Mouse (Mus musculus): ENCODE data around the gene AC134908.4.
"Not testable (repeated sequence)": the region's sequence is repeated elsewhere in the genome, so short reads cannot be mapped to it uniquely, and the experiment has no call there.

AC134908.4 gene

DNA sequence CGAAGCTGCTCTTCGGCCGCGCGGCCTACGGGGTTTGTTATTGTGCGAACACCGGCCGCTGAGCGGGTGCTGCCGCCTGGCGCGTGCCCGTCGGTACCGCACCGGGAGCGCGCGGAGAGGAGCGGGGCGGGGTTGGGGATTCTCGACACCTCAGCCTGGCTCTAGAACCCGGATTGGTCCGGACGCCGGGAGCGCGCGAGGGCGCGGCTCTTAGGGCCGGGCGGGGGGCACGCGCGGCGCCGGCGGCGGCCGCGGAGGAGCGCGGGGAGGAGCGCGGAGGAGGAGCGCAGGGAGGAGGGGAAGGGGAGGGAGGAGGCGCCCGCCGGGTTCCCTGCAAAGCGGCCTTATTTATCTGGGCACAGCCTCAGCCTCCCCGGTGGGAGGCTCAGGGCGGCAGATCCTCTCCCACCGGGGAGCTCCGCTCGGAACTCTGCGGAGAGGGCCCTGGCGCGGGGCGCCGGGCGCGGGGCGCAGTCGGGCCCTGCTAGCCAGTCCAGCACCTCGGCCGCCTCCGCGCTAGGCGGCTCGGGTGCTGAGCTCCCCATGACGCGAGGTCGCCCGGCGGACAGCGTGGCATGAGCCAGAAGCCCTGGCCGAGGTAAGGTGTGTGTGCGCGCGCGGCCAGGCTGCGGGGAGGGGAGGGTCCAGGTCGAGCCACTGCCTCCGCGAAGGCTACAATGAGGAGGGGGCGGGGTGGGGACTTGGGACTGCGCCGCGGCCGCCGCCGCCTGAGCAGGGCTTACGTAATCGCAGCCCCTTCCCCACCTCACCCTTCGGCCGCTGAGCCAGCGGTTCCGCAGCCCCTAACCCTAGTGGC, 13.5 kb upstream of the AC134908.4 start, which contains the start of gene Fbxl16:
Gene Fbxl16, plus strand, starts transcription at position 297 of the 817 bp plus-strand sequence.
- DNase-seq (ENCODE audit: low read depth, low spot score): peak; percentile 88

DNA sequence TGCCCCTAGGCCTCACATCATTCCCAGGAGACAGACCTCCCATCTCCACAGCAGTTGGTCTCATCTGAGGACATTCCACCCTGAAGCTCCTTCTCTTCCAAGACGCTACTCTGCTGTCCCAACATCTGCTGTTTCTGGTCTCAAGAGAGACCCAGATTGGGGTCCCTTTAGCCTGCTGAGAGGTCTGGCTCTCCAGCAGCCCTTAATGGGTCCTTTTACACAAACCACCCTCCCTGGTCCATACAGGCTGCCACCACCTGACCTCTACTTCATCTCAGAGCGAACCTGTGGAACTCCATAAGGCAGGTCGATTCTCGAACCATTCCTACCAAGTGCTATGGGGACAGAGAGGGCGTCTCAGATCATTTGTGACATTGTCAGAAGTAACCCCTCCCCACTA, 12.6 kb upstream of the AC134908.4 start:
- DNase-seq (ENCODE audit: low read depth, low spot score): no peak

DNA sequence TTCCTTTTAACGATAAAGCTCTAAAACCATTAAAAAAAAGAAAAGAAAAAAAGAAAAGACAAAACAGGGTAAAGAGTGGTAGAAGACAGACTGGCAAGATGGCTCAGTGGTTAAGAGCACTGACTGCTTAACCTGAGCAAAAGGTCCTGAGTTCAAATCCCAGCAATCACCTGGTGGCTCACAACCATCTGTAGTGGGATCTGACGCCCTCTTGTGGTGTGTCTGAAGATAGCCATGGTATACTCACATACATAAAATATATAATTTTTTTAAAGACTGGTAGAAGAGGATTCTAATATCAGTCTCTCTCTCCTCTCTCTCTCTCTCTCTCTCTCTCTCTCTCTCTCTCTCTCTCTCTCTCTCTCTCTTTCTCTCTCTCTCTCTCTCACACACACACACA, 12.0 kb upstream of the AC134908.4 start:
- not testable (repeated sequence) for DNase-seq (ENCODE audit: low read depth, low spot score)

DNA sequence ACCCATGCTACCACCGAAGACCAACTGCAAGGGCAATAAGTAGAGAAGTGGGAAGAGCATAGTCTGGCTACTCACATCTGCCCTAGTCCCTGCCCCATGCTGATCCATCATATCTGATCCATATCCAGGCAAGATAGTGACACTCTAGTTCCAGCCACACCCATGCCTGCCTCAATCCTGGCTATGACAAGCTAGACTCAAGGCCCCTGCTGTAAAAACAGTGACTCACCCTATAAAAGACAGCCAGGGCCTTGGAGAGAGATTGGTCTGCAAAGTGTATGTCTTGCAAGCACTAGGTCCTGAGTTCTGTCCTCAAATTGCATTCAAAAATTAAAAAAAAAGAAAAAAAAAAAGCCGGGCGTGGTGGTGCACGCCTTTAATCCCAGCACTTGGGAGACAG, 11.0 kb upstream of the AC134908.4 start:
- DNase-seq (ENCODE audit: low read depth, low spot score): no peak

DNA sequence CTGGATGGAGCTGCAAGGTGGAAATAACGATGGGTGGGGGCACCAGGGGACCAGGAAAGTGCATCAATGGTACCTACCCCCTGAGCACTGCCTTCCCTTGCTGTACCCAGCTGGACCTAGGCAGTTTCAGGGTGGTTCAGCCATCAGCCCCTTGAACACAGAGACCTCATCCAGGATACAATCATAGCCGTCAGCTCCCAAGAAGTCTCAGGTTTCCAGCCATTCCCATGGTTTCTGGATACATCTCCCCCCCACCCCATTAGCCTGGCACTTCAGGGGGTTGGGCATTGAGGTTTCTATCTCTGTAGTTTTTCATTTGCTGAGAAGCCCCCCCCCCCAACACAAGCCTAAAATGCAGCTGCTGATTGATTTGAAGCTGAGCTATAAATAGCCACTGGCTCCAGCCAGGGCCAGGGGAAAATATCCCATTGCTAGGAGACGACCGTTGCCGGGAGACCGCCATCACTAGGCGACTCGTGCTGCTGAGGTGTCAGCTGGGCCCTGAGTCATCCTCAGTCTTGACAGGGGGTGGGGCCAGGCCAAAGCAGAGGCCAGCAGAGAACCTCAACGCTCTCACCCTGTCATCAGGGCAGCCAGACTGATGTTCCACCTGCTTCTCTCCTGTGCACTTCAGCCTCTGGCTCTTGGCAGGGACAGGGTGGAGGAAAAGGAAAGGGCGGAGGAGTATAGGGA, 7.5 kb upstream of the AC134908.4 start:
- DNase-seq (ENCODE audit: low read depth, low spot score): no peak

DNA sequence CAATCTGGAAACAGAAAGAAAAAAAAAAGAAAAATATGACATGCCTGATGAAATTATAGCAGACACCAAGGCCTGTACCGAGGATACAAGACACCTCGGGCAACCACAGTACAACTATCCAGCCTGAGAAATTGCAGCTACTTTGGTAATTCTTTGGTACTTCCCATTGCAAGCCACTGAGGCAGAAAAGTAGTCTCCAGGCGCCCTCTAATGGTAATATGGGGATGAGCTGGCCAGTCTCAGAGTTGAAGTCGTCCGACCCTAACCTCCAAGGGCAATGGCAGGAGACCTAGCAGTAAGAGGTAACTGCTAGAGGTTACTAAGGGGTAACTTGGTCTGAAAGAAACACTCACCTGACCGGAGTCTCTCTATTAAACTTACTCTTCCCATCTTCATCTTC, 5.6 kb upstream of the AC134908.4 start:
- DNase-seq (ENCODE audit: low read depth, low spot score): no peak

DNA sequence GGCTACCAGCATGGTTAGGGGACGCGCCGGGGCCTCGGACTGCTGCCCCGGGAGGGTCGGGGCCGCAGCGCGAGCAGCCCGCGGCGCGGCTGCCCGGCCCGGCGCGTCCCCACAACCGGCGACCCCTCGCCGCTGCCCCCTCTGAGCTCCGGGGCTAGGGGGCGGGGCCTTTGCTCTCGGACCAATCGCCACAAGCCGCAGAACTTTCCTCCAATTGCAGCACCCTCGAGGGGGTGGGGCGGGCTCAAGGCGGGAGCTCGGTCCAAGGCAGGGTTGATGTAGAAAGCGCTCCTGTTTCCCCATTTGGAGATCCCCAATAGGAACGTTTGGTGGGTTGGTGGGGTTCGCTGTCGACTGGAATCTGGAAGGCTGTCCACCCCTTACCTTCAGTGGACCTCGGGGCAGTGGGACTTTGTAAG, 1.5 kb upstream of the AC134908.4 start, which contains the start of gene Metrn:
Gene Metrn, minus strand, starts transcription at position 186 of the 419 bp plus-strand sequence.
- no peak for DNase-seq (ENCODE audit: low read depth, low spot score)

DNA sequence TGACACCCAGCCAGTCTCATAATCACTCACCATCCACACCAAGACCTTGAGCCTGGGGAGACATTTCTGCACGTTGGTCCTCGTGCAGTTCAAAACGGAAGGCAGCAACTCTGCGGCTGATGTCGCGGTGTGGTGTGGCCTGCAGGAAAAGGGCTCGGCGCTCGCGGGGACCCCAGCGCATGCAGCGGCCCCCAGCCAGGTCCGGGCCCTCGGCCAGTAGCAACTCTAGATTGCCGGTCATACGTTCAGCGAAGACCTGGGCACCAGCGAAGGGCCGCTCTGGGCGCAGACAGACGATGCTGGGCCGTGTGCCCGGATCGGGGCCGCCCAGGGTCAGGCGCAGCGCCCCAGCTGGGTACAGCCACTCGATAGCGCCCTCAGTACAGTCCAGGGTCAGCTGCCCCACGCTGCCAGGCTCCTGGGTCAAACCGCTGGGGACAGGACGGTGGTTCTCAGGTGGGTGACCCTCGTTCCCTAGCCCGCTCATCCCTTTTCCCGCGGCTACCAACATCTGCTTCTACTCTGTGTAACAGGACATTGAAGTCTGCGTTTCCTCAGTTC, 832 bp upstream of the AC134908.4 start:
- DNase-seq (ENCODE audit: low read depth, low spot score): no peak

DNA sequence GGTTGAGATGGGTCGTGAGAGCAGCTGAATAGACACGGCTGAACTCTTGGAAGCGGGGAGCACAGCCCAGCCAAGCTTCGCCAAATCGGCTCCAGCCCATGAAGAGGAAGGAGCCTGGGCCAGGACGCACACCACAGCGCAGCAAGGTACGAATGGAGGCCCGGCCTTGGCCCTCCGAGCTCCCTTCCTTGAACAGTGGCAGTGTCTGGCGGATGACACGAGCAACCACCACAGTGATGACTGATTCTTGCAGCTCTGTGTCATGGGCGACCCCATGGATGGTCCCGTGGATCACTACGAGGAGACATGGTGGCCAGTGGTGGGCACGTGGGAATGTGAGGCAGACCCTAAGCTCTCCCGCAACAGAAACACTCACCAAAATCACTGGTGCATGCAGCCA, 461 bp downstream of the AC134908.4 start:
- DNase-seq (ENCODE audit: low read depth, low spot score): no peak

DNA sequence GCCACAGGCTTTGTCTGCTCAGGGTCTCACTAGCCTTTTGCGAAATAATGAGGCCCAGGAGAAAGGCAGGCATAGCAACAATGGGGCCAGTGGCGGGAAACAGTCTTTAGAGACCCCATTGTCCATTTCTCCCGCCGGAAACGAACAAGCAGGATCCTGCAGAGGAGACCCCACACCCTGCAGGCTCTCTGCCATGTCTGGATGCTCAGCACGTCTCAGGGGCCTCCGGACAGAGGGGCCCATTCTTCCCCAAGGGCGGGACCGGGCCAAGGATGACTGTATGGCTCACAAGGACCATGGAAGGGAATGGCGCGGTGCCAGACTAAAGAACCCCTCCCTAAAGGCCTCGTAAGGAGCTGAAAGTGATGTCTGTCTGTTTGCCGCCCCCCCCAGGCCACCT, 1.3 kb downstream of the AC134908.4 start:
- no peak for DNase-seq (ENCODE audit: low read depth, low spot score)

DNA sequence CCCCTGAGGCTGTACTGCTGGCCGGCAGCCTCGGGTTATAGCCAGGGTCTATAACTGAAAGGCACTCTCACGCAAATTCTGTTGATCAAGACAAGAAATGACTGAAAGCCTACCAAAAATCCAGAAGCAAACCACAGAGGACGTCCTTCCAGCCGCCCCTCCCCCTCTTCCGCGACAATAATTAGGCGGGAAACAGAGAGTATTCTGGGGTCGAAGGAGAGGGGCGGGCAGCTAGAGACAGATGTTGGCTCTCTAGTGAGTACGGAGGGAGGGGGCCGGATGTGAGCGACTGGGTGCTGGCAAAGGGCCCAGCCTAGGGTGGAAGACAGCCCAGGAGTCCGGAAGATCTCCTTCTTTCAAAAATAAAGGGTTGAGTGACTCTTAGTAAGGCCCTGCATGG, 2.8 kb downstream of the AC134908.4 start, which contains the start of gene Fam173a:
Gene Fam173a, minus strand, starts transcription at position 287 of the 400 bp plus-strand sequence.
- DNase-seq (ENCODE audit: low read depth, low spot score): no peak

DNA sequence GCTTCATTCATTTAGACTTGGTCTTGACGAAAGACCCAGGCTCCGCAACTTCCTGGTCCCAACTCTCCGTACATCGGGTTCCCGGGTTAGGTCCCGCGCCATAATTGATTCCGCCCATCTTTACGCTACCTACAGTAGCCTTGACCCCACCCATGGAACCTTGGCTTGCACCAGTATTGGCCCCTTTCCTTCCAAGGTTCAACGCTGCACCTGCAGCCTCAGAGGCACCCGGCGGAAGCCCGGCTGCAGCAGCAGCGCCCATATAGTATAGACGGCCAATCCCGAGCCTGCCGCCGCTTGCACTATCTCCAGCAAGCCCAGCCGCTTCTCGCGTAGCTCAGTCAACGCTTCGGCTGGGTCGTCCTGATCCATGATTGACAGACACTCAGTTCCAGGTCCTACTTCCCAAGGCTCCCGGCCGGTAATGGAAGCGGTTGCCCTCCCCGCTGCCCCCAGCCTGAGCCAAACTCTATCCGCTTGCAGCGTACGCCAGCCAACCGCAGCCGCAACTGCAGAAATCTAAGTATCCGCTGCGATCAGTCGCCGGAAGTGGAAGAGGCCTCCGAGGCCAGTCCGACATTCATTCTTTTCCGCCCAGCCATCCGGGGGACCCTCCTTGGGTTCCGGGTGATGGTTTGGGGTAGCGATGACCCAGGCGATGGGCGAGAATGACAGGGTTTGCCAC, 3.5 kb downstream of the AC134908.4 start:
- DNase-seq (ENCODE audit: low read depth, low spot score): peak; percentile 74

DNA sequence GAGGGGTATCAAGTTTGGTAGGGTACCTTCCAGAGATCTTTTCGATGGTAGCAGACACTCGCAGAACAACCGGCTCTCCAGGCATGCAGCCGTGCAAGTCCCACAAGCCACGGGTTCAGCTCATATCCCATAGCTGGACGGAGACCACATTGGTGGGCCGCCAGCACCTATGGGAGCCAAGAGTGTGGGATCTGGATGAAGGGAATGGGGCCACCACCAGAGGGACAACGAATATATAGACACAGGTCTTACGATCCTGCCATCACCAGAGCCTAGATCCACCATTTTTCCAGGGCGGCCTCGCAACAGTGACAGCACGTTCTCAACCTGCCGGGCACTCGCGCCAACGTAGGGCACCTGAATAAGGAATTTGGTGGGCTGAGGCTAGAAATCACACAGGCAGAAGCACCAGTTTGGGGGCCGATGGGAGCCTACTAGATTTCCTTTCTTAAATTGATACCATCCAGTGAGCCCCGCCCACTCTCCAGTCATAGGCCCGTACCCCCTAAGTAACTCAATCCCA, 4.1 kb downstream of the AC134908.4 start:
- no peak for DNase-seq (ENCODE audit: low read depth, low spot score)

DNA sequence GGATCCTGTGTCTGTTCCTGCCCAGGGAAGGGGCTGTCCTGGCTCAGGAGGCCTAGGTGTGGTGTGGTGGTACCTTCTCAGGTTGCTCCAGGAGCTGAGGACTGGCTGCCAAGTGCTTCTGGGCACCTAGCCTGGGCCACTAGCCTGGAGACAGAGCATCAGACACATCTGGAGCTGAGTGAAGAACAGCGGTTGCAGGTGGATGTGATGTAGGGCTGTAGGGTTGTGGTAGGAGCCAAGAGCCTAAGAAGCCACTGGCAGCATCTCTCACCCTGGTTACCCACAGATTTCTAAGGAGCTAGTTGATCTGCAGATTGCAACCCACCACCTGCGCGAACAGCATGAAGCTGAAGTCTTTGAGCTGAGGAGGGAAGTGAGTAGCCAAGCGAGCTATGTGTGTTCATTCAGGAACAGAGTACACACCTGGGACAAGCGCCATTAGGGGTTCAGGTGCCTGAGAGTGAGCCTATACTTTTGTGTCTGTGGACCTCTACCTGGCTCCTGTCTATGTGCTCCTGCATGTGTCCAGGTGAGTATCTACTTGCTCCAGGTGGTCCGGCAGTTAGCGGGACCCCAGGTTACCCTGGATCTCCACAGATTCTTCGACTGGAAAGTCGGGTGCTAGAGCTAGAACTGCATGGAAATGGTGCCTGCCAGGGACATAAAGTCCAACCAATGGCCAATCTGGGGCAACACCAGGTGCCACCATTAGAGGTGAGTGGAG, 8.5 kb downstream of the AC134908.4 start:
- no peak for DNase-seq (ENCODE audit: low read depth, low spot score)

DNA sequence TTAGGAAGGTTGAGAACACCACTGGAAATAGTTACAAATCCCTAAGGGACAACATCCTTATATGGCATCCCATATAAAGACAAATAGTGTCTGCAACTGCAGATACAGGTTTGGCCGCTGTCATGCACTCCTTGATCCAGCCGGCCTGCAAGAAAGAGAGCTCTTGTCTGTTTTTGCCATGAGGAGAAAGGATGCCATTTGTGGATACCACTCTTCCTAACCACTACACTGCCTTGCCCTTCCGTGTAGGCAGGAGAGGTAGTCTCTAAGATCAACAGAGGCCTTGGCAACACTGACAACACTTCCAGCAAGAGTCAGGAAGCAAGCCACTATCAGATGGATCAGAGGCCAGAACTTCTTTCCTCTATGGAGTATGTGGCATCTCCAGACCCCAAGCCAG, 9.2 kb downstream of the AC134908.4 start, which contains the start of gene Ccdc78:
Gene Ccdc78, plus strand, starts transcription at position 301 of the 400 bp plus-strand sequence.
- DNase-seq (ENCODE audit: low read depth, low spot score): no peak

DNA sequence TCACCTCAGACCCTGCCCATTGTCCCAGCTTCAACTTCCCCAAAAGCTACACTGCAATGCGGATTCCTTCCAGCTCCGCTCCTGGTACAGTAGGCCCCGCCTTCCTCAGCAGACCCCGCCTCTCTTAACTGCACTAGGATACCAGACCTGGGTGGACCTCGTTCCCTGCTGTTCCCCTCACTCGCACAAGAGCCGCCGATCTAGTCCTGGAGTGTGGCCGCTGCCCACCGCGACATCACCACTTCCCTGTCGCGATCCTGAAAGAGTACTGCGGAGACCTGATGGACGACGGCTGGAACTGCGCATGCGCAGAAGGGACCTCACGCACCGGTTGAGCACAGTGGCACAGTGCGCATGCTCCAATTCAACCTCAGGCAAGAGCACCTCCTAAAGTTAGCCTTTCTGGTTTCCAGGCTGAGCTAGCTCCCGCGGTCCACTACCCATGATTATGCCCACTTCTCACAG, 10.1 kb downstream of the AC134908.4 start, which contains the start of gene Haghl:
Gene Haghl, minus strand, starts transcription at position 393 of the 465 bp plus-strand sequence.
- DNase-seq (ENCODE audit: low read depth, low spot score): peak; percentile 90

DNA sequence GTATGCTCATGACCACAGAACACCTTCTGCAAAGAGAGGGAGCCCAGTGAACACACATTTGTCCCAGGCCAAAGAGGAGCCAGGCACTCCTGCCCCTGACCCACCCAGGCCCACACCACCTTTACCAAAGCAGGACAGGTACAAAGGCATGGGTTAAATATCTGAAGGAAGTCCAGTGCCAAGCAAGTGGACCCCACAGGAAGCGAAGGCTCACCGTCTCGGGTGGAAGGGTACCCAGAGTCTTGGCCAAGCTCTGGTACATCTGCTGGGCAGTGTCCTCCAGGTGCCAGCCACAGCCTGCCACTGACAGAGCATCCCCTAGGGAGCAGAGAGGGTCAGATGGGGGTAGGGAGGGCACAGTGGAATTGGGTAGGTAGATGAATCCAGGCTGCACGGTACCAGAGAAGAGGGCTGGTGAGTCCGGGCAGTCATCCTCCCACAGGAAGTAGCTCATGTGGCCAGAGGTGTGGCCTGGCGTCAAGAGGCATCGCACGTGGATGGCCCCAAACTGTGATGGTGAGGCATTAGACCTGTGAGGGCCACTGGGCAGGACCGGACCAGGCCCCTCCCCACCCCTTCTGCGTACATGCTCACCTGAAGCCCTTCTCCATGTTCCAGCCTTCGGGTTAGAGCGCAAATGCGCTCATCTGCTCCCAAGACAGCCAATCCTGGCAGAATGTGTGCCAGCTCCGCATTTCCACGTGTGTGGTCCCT, 11.4 kb downstream of the AC134908.4 start:
- DNase-seq (ENCODE audit: low read depth, low spot score): no peak

DNA sequence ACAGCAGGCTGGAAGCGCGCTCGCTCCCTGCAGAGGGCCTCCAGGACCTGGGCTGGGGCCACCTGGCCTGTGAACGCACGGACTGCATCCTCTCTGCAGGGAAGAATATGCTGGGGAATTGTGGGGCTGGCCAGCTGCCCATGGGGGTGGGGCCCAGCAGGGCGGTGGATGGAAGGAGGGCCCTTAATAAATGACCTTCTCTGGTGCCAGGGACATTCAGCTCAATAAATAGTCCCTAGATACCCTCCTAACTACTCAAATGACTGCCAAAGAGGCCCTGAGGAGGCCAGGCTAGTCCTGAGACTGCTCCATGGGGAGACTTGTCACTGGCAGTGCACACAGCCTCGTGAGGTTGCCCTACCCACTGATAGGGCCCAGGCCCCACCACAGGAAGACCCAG, 12.4 kb downstream of the AC134908.4 start:
- DNase-seq (ENCODE audit: low read depth, low spot score): no peak

DNA sequence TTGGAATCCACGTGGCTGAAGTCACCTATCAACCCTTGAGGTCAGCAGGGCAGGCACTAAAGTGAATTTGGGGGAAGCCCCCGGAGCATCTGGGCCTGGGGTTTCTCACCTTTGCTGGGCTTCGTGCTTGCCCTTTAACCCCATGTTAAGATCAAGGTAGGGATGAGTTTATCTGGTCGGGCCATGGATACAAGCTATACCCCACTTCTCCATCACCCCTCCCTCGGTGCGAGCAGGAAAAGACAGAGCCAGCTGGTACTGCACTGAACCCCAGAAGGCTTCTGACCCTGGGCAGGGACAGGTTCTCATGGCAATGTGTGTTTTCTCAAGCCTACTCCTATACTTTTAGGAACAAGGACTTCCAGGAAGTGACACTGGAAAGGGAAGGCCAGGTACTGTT, 14.1 kb downstream of the AC134908.4 start:
- DNase-seq (ENCODE audit: low read depth, low spot score): no peak

DNA sequence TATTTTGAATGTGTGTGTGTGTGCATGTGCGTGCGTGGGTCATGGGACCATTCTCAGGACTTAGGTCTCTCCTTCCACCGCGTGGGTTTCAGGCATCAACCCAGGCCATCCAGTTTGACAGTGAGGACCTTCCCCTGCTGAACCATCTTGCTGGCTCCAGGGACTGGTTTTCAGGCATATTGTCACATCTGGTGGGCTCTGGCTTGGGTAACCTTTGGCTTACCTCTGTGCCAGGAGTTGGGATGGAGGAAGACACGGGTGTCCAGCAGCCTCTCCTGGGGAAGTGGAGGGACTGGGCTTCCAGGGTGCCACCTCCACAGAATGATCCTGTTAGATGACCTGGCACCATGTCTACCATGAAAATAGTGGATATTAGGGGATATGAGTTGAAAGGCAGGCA, 17.5 kb downstream of the AC134908.4 start:
- no peak for DNase-seq (ENCODE audit: low read depth, low spot score)

All from retina, adult 2 months (tissue).